Mouse (Mus musculus): ENCODE measurements around the gene Grb10. TPM values are rescaled to one million over a fixed set of nuclear protein-coding genes. Genes with fewer than 3 reads are reported as not detected.

Gene Grb10
- 4.2 TPM in 1 of 3 replicates, not detected in the others for total RNA-seq (2017)

GRCm38 (mm10) chr11:12038470-12038985, at the start of gene Grb10:
Gene Grb10, minus strand, starts transcription at chr11:12038683.
- ATAC-seq (replicated peaks; ENCODE audit: insufficient number of reproducible peaks, low FRiP score, low TSS enrichment, poor library complexity, severe bottlenecking), result no peak

- ATAC-seq (replicated peaks; ENCODE audit: insufficient number of reproducible peaks, low FRiP score, low TSS enrichment, poor library complexity, severe bottlenecking), result no peak
Measured at GRCm38 (mm10) chr11:12081638-12082037, 43.2 kb upstream of the Grb10 start.

DNA sequence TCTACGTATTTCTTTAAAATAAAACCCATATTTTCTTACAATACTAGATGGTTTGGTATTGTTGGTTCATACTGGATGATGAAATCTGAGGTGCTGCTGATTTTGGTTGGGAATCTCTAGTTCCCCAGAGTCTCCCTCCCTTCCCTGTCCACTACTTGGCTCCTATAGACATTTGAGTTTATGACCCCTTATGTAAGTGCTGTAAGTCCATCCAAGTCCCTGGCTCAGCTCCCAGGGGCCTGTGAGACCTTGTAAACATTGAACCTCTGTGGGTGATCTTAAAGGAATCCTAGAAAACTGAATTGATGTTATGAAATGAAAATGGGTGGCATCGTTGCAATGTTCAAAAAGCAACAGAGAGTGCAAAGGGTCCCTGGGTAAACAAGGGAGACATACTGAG, 40.7 kb upstream of the Grb10 start:
- ATAC-seq (replicated peaks; ENCODE audit: insufficient number of reproducible peaks, low FRiP score, low TSS enrichment, poor library complexity, severe bottlenecking), result no peak

DNA sequence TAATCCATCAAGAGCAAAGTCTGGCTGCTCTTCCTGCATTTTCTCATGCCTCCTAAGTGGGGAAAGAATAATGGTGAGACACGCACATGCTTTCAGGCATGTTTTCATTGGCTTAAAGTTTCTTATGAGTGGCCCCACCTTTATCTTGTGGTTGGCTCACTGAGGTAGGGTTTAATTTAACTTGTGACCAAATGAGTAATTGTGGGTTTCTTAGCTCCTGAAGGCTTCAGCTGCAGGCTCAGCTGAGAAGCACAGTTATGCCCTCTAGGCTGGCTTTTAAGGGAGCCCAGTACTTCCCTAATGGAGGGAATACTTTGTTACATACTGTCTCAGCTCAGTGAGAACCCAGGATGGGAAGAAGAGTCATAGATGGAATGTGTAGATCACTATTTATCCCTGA, 37.0 kb upstream of the Grb10 start:
- no peak for ATAC-seq (replicated peaks; ENCODE audit: insufficient number of reproducible peaks, low FRiP score, low TSS enrichment, poor library complexity, severe bottlenecking)

DNA sequence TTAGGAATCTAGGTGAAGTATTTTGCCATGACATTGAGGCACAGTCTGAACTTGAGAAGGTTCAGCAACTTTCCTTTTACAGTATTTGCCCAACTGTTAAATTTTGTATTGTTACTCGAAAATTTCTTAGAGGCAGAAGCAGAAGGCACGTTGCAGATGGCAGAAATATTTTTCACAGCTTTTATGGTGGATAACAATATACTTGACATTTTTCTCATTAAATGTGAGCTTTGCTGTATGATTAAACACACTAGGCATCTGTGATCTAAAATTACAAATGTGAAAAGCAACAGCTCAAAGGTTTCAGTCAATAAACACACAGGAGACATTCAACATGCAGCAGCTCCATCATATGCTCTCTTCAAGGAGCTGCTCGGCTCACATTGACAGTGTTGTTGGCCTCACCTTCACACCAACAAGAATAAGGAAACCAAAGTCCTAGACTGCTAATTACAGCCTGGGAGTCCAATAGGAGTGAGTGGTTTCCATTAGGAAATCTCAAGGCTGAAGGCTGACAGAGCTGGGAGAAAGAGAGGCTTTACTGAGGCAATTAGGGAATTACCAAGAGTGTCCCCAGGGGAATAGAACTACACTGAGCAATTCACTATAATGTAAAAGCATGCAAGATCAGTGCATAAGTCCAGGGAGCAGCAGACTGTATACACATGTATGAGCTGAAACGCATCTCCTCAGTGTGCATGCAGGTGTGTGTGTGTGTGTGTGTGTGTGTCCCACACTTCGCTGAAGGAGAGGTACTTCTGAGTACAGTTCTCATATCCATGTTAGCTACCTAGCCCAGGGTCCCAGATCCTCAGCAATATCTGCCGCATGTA, 35.1 kb upstream of the Grb10 start:
- no peak for ATAC-seq (replicated peaks; ENCODE audit: insufficient number of reproducible peaks, low FRiP score, low TSS enrichment, poor library complexity, severe bottlenecking)

DNA sequence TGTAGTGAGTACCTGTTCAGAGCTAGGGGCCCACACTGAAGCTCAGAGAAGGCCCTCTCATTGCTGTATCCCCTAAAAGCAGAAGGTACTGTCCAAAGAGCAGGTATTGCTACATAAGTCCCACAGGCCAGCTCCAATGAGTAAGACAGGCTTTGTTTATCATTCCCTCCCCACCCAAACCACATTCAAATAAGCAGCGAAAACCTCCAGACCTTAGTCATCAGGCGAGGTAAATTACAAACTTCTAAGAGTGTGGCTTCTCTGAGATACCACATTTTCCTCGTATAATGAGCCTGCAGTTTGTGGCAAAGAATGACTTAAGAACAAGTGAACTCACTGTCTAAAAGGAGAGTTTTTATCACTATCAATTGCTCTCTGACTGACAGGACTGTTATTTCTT, 33.8 kb upstream of the Grb10 start:
- ATAC-seq (replicated peaks; ENCODE audit: insufficient number of reproducible peaks, low FRiP score, low TSS enrichment, poor library complexity, severe bottlenecking), result no peak

DNA sequence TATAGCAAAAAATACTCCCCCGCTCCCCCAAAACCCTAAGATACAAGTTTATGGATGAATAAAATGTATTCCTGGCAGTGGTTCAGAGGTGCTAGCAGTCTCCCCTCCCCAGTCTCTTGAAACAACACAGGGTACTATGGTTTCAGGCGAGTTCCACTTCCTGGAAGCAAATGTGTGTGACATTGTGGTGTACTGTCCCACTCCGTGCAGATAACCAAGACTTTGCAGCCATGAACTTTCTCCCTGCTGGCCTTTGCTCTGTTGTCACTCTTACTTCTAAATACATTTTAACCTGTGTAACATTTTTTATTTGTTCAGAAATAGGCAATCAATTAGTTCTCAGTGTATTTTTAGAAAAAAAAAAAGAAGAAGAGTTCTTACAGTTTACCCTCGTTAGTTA, 20.5 kb upstream of the Grb10 start:
- no peak for ATAC-seq (replicated peaks; ENCODE audit: insufficient number of reproducible peaks, low FRiP score, low TSS enrichment, poor library complexity, severe bottlenecking)

DNA sequence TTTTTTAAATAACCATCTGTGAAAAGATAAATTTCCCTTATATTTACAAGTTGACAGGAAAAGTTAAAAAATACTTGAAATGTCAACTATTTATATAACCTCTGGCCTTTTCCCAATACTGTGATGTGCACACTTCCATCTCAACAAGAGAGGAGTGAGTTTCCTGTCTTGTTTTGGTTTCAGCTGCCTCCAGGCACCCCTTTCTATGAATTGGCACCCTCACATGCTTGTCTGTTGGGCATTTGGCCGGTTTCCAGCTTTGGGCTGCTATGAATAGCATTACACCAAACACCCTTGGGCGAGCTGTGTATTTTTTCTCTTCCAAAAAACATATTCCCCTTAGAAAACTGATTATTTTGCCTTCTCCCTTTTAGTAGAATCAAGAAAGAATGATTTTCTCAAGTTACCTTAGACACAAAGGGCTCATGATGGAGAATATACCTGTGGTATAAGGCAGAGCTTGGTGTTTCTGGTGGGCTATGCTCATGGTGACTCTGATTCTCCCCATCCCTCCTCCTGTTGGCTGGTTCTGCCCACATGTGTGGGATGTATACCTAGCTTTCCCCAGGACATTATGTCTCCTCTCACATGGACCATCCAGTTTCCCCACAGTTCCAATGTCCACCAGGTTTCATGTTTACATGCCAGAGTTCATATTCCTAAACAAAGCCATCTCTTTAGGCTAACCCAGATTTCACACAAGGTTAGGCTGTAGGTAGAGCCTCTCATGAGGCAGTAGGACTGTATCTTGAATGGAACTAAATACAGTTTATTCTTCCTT, 10.3 kb upstream of the Grb10 start:
- ATAC-seq (replicated peaks; ENCODE audit: insufficient number of reproducible peaks, low FRiP score, low TSS enrichment, poor library complexity, severe bottlenecking), result no peak

DNA sequence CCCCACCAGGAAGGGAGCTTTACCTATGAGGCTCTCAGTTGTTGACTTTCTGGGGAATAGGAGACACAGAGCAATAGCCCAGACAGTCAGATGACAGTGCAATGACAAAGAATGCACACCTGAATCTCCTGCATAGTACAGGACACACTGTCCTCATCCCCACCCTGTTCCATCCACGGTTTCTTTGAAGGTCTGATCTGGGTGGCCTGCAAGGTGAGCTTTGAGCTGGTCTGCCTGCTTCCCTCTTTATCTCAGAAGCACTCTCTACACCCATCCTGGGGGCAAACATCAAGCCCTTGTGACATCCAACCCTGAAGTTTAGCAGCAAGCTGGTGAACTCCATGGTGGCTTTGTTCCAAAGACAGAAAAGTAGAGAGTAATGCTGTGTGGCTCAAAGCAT, 9.7 kb upstream of the Grb10 start:
- no peak for ATAC-seq (replicated peaks; ENCODE audit: insufficient number of reproducible peaks, low FRiP score, low TSS enrichment, poor library complexity, severe bottlenecking)

DNA sequence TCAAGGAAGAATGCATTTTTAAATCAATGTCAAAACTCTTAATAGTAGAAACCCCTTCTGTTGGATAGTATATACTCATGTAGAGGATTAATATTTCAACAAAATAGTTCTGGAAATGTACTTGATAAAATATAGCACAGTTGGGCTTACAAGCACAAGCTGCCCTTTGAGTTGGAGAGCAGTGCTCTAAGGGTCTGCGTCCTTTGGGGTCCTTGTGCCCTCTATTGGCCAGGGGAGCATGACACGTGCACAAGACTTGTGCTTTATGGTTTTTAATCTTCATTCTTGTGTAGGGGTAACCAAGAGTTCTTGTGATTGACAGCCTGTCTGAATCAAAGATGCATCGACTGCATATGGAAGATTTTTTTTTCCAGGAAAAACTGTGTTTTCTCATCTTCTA, 5.8 kb upstream of the Grb10 start:
- ATAC-seq (replicated peaks; ENCODE audit: insufficient number of reproducible peaks, low FRiP score, low TSS enrichment, poor library complexity, severe bottlenecking), result no peak

- no peak for ATAC-seq (replicated peaks; ENCODE audit: insufficient number of reproducible peaks, low FRiP score, low TSS enrichment, poor library complexity, severe bottlenecking)
Measured at GRCm38 (mm10) chr11:12041787-12042186, 3.3 kb upstream of the Grb10 start.

DNA sequence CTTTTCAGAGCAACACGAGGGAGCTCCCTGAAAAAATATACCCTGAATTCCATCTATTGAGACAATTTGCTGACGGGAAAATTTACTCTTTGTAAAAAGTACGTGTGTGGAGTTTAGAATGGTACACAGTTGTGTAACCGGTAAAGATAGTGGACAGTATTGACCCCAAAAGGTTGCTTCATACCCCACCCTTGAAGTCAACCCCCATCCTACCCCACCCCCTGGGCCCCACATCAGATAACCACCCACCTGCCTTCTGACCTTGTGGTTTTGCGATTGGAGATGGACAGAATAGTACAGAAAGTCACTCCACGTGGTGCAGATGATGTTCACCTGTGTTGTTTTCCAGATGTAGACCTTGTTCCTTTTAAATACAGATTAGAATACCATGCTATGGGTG, 2.9 kb upstream of the Grb10 start:
- ATAC-seq (replicated peaks; ENCODE audit: insufficient number of reproducible peaks, low FRiP score, low TSS enrichment, poor library complexity, severe bottlenecking), result no peak

DNA sequence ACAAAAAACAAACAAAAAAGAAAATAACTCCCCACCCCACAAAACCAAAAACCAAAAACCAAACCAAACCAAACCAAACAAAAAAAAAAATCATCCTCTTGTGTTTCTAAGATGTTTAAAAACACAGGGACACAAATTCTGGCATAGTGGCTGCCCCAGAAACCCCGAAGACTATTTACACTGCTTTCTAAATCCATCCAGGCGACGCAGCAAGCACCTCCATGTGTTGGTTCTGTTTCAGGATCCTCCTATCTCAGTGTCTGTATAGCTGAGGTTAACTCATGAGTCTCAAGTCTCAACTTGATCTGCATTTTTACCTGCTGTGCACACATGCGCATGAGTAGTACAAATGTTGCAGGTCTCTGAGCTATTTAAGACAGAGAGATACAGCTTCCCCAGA, 1.9 kb upstream of the Grb10 start:
- ATAC-seq (replicated peaks; ENCODE audit: insufficient number of reproducible peaks, low FRiP score, low TSS enrichment, poor library complexity, severe bottlenecking), result no peak

GRCm38 (mm10) chr11:12039748-12040147, 1.3 kb upstream of the Grb10 start:
- no peak for ATAC-seq (replicated peaks; ENCODE audit: insufficient number of reproducible peaks, low FRiP score, low TSS enrichment, poor library complexity, severe bottlenecking)

DNA sequence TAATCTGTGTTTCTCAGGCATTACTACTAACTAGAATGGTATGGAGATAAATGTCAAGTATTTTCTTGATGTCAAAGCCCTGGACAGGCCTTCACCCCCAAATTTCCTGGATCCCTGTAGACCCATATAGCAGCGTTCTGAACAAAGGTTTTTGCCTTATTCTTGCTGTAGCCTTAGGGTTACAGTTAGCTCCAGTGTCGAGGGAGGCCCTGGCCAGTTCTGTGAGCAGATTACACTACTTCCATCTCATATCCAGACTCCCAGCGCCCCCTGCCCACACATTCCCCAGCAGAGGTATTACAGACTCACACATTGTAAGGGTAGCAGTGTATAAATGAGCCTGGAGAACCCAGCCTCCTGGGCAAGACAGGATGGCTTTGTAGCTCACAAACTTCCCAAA, 615 bp upstream of the Grb10 start:
- ATAC-seq (replicated peaks; ENCODE audit: insufficient number of reproducible peaks, low FRiP score, low TSS enrichment, poor library complexity, severe bottlenecking), result no peak

DNA sequence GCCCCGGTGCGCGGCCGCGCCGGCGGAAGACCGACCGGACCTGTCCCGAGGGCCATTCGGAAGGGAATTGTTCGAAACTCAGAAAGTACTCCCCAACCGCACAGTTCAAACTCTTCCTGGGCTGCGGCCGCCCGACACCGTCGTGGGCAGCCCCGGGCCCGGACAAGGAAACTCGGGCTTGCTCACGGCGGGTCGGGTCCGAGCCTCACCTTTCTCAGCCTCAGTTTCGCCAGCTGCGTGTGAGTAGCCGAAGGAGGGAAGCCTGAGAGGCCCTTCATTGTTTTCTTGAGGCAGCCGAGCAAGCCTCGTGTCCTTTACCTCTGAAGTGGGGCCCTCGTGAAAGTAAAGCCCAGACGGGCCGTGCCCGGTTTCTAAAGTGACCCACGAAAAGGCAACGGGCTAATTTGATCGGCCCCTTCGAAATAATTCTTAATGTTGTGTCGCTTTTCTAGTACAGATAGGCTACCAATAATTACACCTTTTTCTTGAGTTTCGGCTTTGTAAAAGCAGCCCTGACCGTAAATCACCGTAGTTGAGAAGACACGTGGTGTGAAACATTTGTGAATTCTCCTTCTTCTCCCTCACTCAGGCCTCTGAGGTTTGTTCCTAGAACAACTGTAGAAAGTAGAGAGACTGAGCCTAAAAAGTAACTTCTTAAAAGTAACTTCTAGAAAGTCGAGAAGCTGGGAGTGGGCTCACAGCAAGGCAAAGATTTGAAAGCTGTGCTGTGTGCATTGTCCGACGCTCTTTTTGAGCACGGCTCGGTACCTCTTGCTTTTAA, 604 bp downstream of the Grb10 start:
- ATAC-seq (replicated peaks; ENCODE audit: insufficient number of reproducible peaks, low FRiP score, low TSS enrichment, poor library complexity, severe bottlenecking), result no peak

DNA sequence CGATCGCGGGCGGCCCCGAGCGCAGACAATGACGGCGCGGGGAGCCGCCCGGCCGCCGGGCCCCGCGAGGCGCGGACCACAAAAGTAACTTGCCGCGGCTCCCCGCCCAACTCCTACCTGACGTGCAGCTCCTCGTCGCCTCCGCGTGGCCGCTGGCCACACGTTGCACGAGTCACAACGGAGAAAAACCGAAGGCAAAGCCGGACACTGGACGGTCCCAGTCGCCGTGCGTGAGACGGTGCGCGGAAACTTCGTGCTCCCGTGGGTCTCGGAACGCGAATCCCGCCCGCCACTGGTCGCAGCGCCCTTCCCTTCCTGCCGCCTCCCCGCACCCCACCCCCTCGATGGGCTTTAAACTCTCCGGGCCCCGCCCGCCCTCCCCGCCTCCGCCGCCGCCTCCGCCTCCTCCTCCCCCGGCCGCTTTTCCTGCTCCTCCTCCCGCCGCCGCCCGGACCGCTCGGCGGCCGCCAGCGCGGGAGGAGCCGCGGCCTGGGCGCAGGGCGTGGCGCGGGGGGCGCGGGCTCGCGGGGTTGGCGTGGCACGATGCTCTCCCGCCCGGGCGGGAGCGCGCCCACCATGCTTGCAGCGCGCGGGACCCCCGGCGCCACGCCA, 1.3 kb downstream of the Grb10 start:
- ATAC-seq (replicated peaks; ENCODE audit: insufficient number of reproducible peaks, low FRiP score, low TSS enrichment, poor library complexity, severe bottlenecking), result no peak

- ATAC-seq (replicated peaks; ENCODE audit: insufficient number of reproducible peaks, low FRiP score, low TSS enrichment, poor library complexity, severe bottlenecking), result no peak
Measured at GRCm38 (mm10) chr11:12035916-12036910, 2.3 kb downstream of the Grb10 start.
